Comparison of ENCODE assay signal across 10 mouse cellular contexts in genomic region chrX:74124975-74125374, GRCm38 (mm10). TPM values are rescaled to one million over a fixed set of nuclear protein-coding genes. Genes with fewer than 3 reads are reported as not detected.
DNase-seq lines count a peak whose midpoint lies in the region; ATAC-seq and TF ChIP-seq lines count a peak whose summit lies in the region.
"Had no signal": no experiment of that assay in that cellular context is flagged by ENCODE, and none has a peak within 500 bp of the region (broad histone marks: within the 10 kb centered on the region; RNA-seq: fewer than 3 reads in every experiment).

No protein-coding gene starts in this region.

- H3K36me3 ChIP-seq in lung, postnatal 0 days (ENCODE audit: insufficient read depth, low read length), result no peaks in the 10 kb centered on the region
- H3K36me3 ChIP-seq in forebrain, embryonic 15.5 days, result no peaks in the 10 kb centered on the region

- H3K9me3 ChIP-seq in lung, postnatal 0 days (ENCODE audit: low read length), result no peaks in the 10 kb centered on the region
- no peaks in the 10 kb centered on the region for H3K9me3 ChIP-seq in forebrain, embryonic 15.5 days

- peaks cover 57% of the 10 kb centered on the region for H3K27me3 ChIP-seq in Patski
- no peaks in the 10 kb centered on the region for H3K27me3 ChIP-seq in lung, postnatal 0 days (replicated peaks; ENCODE audit: insufficient read depth, low read length)
- H3K27me3 ChIP-seq in forebrain, embryonic 15.5 days, result no peaks in the 10 kb centered on the region

- in situ Hi-C loops in Patski (cut with MboI; ENCODE audit: low pct_unique_long_range_greater_than_20kb), result no loop called here

- peak; percentile 4 for DNase-seq in embryo, embryonic 10.5 days (ENCODE audit: low spot score)
- no peak for DNase-seq in embryo, embryonic 10 days (ENCODE audit: low spot score)
- DNase-seq in 3T3-L1 (ENCODE audit: low read depth, low spot score) (peak; percentile 27), Patski (ENCODE audit: low read depth, low spot score) (no peak), MN1 (ENCODE audit: low spot score) (no peak)
- no peak for DNase-seq in lung, postnatal 0 days (ENCODE audit: low spot score)
- DNase-seq in ovary, adult 18-20 months (ENCODE audit: low spot score), result no peak

- no peak overlapping the region for H3K4me2 ChIP-seq in lung, postnatal 0 days (replicated peaks; ENCODE audit: low read depth, low read length)
- no peak overlapping the region for H3K4me2 ChIP-seq in forebrain, embryonic 15.5 days (replicated peaks)

- POLR2A ChIA-PET in Patski (lab: Charles Lee), result no interaction called here

- TF ChIP-seq CTCF in Patski (IDR thresholded peaks at IDR 0.05), result peak; percentile 63
- peak; percentile 43 for TF ChIP-seq CTCF in lung, postnatal 0 days (IDR thresholded peaks at IDR 0.05)

- 51% methylated on average over 2 of the region's 2 CpGs for WGBS in lung, postnatal 0 days
- WGBS in forebrain, embryonic 15.5 days, result 45% methylated on average over 2 of the region's 2 CpGs

- no peak overlapping the region for H3K9ac ChIP-seq in lung, postnatal 0 days (replicated peaks; ENCODE audit: low read depth)
- no peak overlapping the region for H3K9ac ChIP-seq in forebrain, embryonic 15.5 days (replicated peaks)

- no peak for ATAC-seq in Patski
- ATAC-seq in lung, postnatal 0 days, result no peak
- no peak for ATAC-seq in forebrain, embryonic 15.5 days (replicated peaks)

- H3K4me1 ChIP-seq in lung, postnatal 0 days (ENCODE audit: insufficient read depth, low read depth, low read length), result no peaks in the 10 kb centered on the region
- no peaks in the 10 kb centered on the region for H3K4me1 ChIP-seq in forebrain, embryonic 15.5 days

- no peak for TF ChIP-seq EP300 in lung, postnatal 0 days (IDR thresholded peaks at IDR 0.05)

- CTCF ChIA-PET in Patski (lab: Charles Lee), result no interaction called here

- no peak overlapping the region for H3K27ac ChIP-seq in lung, postnatal 0 days (ENCODE audit: low read length)
- no peak overlapping the region for H3K27ac ChIP-seq in forebrain, embryonic 15.5 days (replicated peaks)

- no peak overlapping the region for H3K4me3 ChIP-seq in lung, postnatal 0 days (ENCODE audit: low read depth, low read length)
- no peak overlapping the region for H3K4me3 ChIP-seq in forebrain, embryonic 15.5 days

RNA-seq across cellular contexts. Expression of gene Opn1mw, which starts 2.3 kb away (rescaled TPM):
- 0.24 TPM for polyA plus RNA-seq in Patski (2021)
- polyA plus RNA-seq in lung, postnatal 0 days (2015; fragmentation: Nextera tagmentation; extraction: Ambion mirVana), result not detected in 2 replicates
- not detected in 2 replicates for polyA plus RNA-seq in forebrain, embryonic 15.5 days (2015; fragmentation: Nextera tagmentation; extraction: Ambion mirVana)

RNA-seq across cellular contexts. Expression of gene Mecp2, which starts 10.2 kb away (rescaled TPM):
- polyA plus RNA-seq in Patski (2021), result 24.5 TPM
- polyA plus RNA-seq in lung, postnatal 0 days (2015; fragmentation: Nextera tagmentation; extraction: Ambion mirVana), result 9.8 and 10.0 TPM in 2 replicates
- 15.9 and 16.4 TPM in 2 replicates for polyA plus RNA-seq in forebrain, embryonic 15.5 days (2015; fragmentation: Nextera tagmentation; extraction: Ambion mirVana)

RNA-seq across cellular contexts. Expression of gene Tex28, which starts 42.7 kb away (rescaled TPM):
- not detected for polyA plus RNA-seq in Patski (2021)
- polyA plus RNA-seq in lung, postnatal 0 days (2015; fragmentation: Nextera tagmentation; extraction: Ambion mirVana), result not detected in 2 replicates
- polyA plus RNA-seq in forebrain, embryonic 15.5 days (2015; fragmentation: Nextera tagmentation; extraction: Ambion mirVana), result not detected in 2 replicates
- polyA plus RNA-seq: cortical plate, adult 2 months; gonadal fat pad, adult 2 months had no signal

RNA-seq across cellular contexts. Expression of gene Tktl1, which starts 52.1 kb away (rescaled TPM):
- 0.04 TPM for polyA plus RNA-seq in Patski (2021)
- not detected in 2 replicates for polyA plus RNA-seq in lung, postnatal 0 days (2015; fragmentation: Nextera tagmentation; extraction: Ambion mirVana)
- polyA plus RNA-seq in forebrain, embryonic 15.5 days (2015; fragmentation: Nextera tagmentation; extraction: Ambion mirVana), result 0.19 TPM in 1 of 2 replicates, not detected in the other
- polyA plus RNA-seq: gonadal fat pad, adult 2 months had no signal

Comparison
In these comparisons a context has a peak if more than half of its experiments do, and no peak if none do; other contexts are left out.
1. DNase-seq: peak in embryo, embryonic 10.5 days (single experiment) and 3T3-L1 (single experiment); none in embryo, embryonic 10 days (single experiment), Patski (single experiment), lung, postnatal 0 days (single experiment), MN1 (single experiment) and ovary, adult 18-20 months (single experiment).